Mouse (Mus musculus) mouse embryonic stem cell (cell line): ENCODE results near the gene Diras1.

Source experiments
- in situ Hi-C, 2 experiments: fragments of 300-500 bp; cut with MboI; formaldehyde crosslinking; loops; 1 replicate in 1 of 2; 3 replicates in 1 of 2; pipeline ENCODE4 v1.14.3; 2019 to 2020; ENCODE audit warnings: low sequenced_read_pairs in 2 of 2, low pct_unique_long_range_greater_than_20kb in 1 of 2, mixed read lengths in 1 of 2; ENCODE audit not compliant: unreplicated experiment in 1 of 2

Gene Diras1

DNA sequence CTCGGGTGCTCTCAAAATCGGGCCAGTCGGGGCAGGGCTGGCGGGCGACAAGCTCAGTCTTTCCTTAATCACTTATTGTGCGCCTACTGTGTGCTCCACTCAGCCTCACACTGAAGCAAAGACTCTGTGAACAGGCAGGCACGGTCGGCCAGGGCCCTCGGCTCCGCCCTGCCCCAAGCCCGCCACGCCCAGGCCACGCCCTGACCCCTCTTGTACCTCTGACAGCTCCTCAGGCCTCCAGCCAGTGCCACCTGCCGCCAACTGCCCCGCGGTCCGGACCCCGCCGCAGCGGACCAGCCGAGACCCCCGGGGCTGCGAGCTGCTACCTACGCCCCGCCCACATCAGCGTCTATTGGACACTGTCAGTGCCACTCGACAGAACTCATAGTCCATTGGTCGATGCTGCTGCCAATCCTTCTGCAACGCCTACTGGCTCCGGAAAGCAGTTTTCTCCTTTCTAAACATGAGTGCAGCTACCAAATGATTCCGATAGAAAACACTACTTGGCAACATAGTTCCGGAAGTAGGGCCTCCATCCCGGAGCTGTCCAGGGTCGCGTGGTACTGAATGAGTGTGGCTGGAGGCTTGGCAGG is 11.6 kb upstream of the Diras1 start, which contains the start of gene Slc39a3:
Gene Slc39a3 (minus strand): TSS at position 439 of the 593 bp plus-strand sequence.
- in situ Hi-C loops = no loop called here

DNA sequence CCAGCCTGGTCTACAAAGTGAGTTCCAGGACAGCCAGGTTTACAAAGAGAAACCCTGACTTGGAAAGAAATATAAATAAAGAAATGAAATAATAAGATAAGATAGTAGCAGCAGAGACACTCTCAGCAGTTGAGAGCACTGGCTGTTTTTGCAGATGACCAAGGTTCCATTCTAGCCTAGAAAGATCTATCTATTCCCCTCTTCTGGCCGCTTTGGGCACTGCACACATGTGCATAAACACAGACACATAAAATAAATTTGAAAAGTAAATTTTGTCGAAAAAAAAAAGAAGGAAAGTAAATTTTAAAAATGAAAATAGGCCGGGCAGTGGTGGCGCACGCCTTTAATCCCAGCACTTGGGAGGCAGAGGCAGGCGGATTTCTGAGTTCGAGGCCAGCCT is 10.8 kb upstream of the Diras1 start:
- in situ Hi-C loops = no loop called here

DNA sequence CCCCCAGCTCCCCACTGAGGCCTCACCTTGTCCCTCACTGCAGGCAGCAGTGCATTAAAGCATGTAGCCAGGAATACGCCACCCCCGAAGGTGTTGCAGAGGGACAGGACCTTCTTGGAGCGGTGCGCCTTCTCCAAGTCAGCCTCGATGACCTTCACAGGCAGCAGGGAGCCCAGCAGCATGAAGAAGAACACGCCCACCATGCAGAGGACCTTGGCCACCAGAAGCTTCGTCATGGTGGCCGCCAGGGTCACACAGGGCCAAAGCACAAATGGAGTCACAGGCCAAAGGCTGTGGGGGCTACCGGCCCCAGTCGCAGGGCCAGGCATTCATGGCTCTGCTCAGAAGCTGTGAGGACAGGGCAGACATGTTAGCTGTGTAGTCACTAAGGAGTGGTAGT is 8.1 kb upstream of the Diras1 start:
- in situ Hi-C loops = no loop called here

DNA sequence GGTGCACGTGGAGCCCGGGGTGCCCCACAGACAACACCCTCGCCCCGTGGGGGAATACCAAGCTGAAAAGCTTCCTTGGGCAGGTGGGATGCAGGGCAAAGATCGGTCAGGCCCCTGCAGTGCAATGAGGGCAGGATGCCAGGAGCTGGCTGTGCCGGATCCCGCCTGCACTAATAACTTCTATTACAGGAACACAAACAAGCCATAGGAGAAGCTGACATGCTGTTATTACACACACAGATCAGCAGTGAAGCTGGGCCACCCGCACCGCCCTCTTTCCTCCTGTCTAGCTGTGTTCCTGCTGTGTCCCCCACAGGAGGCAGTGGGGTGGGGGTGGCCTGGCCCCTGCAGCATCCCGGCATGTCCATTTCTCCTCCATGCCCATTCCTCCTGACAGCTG is 3.6 kb upstream of the Diras1 start:
- in situ Hi-C loops = loop anchor here in 1 of 2 experiments (10.0 kb wide), 1 partner anchor 146 kb away; the partner anchor contains the start of gene Eef2

DNA sequence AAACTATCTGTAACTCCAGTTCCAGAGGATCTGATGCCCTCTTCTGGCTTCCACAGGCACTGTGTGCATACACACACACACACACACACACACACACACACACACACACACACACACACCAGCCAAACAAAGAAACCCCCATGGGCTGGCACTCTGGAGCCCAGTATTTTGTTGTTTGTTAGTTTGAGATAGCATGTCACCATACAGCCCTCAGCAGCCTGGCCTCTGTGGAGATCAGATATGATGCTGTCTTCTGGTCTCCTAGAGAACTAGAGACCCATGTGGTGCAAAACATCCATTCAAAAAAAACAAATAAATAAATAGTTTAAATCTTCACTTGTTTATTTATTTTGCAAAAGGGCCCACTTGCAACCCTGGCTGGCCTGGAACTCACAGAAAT is 2.8 kb upstream of the Diras1 start:
- in situ Hi-C loops = loop anchor here in 1 of 2 experiments (10.0 kb wide), 1 partner anchor 147 kb away; the partner anchor contains the start of gene Eef2

DNA sequence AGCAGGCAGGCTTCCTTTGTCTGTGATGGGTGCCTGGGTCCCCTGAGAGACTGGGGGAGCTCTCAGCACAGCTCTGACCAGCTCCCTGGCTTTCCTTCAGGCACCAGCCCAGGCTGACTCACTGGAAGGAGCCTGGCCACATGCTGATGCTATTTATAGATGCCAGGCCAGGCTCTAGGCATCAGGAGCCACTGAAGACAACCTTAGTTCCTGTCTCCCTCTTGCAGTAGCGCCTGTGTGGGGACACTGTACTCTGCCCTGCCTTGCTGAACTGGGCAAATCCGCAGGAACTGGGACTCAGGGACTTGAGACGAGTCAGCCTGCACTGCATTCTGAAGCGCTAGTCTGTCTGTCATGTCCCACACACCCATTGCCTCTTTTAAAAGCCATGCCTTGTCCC is 1.9 kb upstream of the Diras1 start:
- in situ Hi-C loops = loop anchor here in 1 of 2 experiments (10.0 kb wide), 1 partner anchor 147 kb away; the partner anchor contains the start of gene Eef2

DNA sequence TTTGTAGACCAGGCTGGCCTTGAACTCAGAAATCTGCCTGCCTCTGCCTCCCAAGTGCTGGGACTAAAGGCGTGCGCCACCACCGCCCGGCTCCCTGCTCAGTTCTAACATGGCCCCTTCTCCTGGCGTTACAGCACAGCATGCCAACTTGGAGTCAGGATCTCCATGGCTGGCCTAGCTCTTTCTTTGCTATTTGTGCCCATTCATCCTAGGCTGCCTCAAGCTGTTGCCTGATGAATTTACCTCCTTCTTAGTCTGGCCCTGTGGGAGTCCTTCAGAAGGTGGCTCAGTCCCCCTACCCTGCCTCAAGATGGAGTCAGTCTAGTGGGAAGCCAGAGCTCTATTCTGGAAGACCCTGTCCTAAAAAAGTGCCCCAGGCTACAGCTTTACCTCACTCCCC is 1.4 kb upstream of the Diras1 start:
- in situ Hi-C loops = loop anchor here in 1 of 2 experiments (10.0 kb wide), 1 partner anchor 148 kb away; the partner anchor contains the start of gene Eef2

DNA sequence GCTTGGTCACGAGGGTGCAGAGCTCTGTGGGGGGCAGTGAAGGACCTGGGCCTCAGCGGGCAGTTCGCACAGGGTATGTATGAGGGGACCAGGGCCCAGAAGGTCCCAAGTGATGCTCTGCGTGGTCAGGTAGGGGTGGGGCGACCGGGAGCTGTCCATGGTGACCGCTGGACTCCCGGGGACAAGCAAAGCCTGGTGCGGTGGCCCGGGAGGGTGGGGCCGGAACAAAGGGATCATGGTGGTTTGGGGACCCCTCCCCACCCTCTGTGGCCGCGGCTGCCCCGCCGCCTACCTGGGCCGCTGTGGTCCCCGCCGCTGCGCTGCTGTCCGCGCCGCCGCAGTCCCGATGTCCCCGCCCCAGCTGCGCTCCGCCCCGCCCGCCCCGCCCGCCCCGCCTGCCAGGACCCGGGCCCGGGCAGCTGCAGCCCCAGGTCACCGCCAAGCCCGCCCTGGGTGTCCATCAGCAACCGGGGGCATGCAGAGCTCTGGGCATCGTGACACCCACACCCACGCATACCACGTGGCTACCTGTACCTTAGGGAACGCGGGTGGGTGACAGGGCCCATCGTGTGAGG is 328 bp downstream of the Diras1 start:
- in situ Hi-C loops = loop anchor here in 1 of 2 experiments (10.0 kb wide), 1 partner anchor 150 kb away; the partner anchor contains the start of gene Eef2

DNA sequence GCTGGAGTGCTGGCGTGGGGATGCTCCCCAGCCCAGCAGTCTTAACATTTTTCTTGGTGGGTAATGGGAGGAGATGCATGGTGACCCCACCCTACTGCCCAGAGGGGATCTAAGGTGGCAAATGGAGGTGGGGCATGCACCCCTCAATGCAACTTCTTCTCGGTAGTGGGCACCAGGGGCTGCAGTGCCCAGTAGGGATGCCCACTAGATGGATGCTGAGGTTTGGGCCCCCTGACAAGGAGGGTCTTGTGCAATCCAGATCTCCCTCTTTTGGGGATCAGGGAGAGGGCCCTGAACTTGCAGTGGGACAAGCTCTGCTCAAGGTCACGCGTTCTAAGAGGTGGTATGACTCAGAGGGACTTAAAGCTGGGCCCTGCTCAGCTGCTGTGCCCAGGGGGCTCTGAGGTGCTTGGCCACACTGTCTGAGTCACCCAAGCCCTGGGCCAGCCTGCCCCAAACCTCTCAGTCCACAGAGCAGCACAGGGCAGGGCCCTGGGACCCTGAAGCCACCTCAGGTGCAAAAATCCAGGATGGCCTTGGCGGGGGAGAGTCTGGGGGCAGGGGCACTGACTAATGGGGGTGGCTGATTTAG is 1.0 kb downstream of the Diras1 start:
- in situ Hi-C loops = loop anchor here in 1 of 2 experiments (10.0 kb wide), 1 partner anchor 150 kb away; the partner anchor contains the start of gene Eef2

DNA sequence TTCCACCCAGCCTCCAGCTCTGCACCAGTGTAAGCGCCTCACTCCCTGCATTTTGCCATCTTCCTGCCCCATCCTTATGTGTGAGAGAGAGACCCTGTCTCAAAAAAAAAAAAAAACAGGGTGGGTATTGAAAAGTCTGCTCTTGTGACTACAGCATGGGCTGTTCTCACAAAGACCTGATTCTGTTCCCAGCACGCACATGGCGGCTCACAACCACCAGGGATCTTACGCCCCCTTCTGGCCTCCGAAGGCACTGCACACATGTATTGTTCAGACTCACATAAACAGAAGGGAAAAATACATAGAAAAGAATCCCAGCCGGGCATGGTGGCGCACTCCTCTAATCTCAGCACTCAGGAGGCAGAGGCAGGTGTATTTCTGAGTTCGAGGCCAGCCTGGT is 2.7 kb downstream of the Diras1 start:
- in situ Hi-C loops = loop anchor here in 1 of 2 experiments (10.0 kb wide), 1 partner anchor 152 kb away; the partner anchor contains the start of gene Eef2

DNA sequence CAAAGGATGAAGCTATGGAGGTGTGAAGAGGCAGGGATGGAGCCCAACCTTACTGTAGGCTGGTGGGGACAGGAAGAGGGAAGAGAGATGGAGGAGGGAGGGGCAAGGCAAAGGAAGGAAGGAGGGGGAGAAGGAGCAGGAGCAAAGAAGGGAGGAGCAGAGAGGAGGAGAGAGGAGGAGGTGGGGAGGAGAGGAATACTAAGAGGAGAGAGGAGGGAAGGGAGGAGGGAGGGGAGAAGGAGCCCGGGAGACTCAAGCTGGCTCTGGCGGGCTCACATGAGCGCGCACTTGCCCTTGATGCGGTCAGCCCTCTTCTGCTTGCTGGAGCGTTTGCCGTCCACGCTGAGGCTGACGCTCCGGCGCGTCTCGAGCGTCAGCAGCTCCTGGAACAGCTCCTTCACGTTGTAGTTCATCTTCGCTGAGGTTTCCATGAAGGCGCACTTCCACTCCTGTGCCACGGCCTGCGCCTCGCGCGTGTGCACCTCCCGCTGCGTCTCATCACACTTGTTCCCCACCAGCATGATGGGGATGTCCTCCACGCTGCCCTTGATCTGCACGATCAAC is 3.8 kb downstream of the Diras1 start:
- in situ Hi-C loops = loop anchor here in 1 of 2 experiments (10.0 kb wide), 1 partner anchor 153 kb away; the partner anchor contains the start of gene Eef2

DNA sequence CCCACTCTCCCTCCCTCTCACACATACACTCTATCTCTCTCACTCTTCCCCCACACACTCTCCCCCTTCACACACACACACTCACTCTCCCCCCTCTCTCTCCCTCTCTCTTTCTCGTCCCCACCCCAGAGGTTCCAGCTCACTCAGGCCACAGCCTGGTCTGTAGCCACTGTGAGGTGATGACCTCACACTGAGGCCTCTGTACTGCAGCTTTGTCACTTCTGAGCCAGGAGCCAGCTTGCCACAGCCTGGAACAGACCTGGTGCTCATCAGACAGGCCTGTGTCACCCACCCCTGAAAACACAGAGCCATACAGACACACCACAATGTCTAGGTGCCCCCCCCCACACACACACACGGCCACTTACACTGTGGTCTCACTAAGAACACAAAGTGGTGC is 5.3 kb downstream of the Diras1 start:
- in situ Hi-C loops = loop anchor here in 1 of 2 experiments (10.0 kb wide), 1 partner anchor 155 kb away; the partner anchor contains the start of gene Eef2

DNA sequence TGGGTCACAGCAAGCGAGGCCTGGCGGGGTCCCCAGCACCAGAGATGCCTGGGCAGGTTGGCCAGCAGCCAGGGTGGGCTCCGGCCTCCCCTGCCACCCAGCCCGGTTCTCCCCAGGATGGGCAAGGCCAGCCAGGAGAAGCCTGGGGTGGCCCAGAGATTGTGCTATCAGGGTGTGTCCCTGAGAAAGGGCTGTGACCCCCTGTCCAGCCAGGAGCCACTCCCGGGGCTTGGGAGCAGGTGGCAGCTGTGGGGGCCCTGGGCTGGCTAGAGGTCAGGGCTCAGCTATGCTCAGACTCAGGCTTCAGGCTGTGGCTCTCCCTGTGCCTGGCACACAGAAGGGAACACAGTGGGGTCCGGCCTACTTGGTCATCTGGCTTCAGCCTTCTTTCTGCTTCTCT is 5.8 kb downstream of the Diras1 start:
- in situ Hi-C loops = loop anchor here in 1 of 2 experiments (10.0 kb wide), 1 partner anchor 155 kb away; the partner anchor contains the start of gene Eef2

DNA sequence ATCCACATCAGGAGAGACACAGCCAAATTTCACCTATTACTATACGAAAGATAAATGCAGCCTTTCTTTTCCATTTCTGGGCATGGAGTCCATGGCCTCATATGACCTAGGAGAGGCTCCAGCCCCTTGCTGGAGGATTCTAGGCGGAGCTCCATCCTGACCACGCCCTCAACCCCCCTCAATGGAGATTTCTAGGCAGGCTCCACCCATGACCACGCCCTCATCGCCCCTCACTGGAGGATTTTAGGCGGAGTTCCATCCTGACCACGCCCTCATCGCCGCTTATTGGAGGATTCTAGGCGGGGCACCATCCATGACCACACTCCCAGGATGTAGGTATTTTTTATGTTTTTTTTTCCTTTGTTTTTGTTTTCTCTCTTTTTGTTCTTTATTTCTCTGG is 7.1 kb downstream of the Diras1 start:
- in situ Hi-C loops = no loop called here

DNA sequence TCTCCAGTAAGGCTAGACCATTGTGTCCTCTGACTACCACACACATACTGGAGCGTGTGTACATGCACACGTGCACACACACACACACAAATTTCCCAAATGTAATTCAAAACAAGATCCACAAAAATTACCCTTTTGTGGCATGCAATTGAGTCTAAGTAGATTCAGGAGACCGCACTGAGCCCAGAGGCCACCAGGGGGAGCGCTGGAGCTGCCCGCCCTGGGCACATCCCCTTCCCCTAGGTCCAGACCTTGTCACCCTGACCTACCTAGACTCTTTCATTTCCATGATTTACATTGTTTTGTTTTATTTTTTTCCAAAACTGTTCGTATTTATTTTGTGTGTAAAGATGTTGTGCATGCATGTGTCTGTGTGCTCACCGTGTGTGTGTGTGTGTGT is 8.8 kb downstream of the Diras1 start:
- in situ Hi-C loops = no loop called here

DNA sequence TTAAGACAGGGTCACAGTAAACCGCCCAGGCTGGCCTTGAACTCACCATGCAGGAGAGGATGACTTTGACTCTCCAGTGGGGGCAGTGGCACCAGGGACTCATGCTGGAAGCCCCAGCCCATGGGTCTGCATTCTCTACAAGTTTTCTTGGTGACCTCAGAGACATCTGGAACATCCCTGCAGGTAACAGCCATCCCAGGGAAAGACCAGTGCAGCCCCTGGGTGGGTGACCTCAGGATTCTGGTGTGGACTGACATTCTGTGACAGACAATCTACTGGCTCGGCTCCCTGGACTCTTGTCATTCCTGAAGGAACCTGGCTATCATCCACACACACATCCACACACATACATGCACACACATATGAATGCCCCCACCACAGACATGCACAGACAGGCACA is 9.8 kb downstream of the Diras1 start:
- in situ Hi-C loops = no loop called here

DNA sequence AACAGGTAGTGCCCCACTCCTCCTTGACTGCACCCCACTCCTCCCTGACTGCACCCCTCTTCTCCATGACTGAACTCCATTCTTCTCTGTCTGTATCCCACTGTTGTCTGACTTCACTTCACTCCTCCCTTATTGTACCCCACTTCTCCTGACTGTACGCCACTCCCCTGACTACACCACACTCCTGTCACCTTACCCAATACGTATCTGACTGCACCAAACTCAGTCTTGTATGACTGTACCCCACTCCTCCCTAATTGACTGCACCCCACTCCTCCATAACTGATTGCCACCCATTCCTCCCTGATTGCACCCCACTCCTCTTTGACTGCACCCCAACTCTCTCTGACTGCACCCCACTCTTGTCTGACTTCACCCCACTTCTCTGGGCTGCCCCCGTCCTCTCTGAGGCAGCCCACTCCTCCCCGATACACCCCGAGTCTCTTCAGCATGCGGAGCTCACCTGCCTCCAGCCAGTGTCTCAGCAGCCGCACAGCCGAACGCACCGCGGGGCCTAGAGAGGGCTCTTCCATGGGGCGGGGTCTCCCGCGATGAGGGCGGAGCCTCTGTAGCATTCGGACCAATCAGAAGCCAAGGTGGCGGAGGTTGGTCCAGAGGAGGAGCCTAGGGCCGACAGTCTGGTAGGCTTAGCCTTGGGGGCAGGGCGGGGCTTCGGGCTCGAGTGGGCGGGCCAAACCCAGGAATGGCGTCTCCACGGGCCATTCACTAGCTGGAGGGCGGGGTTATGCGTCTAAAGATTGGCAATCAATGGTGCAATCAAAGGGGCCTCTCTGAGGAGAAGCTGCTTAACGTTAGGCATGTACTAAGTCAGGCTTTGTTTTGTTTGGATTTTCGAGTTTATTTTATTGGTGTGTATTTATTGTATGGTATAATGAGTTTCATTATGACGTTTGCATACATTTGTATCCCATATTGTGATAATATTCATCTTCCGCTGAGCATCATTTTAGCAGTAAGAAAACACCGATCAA is 10.8 kb downstream of the Diras1 start, which contains the start of gene Gng7:
Gene Gng7 (minus strand): TSS at position 553 of the 992 bp plus-strand sequence.
- in situ Hi-C loops = no loop called here

DNA sequence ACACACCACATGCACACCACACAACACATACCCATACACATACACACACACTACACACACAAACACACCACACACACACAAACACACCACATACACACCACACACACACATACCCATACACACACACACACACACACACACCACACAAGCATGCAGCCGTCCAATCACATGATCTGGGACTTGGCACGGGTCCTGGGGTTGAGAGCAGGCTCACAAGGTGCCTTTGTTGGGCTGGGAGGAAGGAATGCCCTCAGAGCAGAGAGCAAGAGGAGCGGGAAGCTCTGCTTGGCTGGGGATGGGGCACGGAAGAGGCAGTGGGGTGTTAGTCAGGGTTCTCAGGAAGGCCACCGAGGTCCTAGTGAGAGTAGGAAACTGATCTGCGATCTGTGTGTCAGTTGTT is 14.6 kb downstream of the Diras1 start:
- in situ Hi-C loops = no loop called here
